Mouse (Mus musculus) ovary, postnatal 36 days (tissue): ENCODE results near the gene Sympk.

ENCODE experiments used
- DNase-seq: peaks from one replicate; pipeline ENCODE4 v3.0.0; 2022; ENCODE audit warnings: low spot score, mixed read lengths

Gene Sympk

GRCm38 (mm10) chr7:19083701-19084100, 59.5 kb downstream of the Sympk start, which contains the start of gene Dmpk:
TSS of gene Dmpk (plus strand) at chr7:19083849.
- DNase-seq = no peak

GRCm38 (mm10) chr7:19084277-19084771, 60.1 kb downstream of the Sympk start:
- DNase-seq = no peak

GRCm38 (mm10) chr7:19084921-19085473, 60.8 kb downstream of the Sympk start:
- DNase-seq = no peak

GRCm38 (mm10) chr7:19085495-19085894, 61.3 kb downstream of the Sympk start:
- DNase-seq = no peak

GRCm38 (mm10) chr7:19086042-19086441, 61.9 kb downstream of the Sympk start:
- DNase-seq = no peak

GRCm38 (mm10) chr7:19086760-19087159, 62.6 kb downstream of the Sympk start:
- no peak for DNase-seq

- DNase-seq = peak; percentile 61
These were observed 64.6 kb downstream of the Sympk start for GRCm38 (mm10) chr7:19088813-19089212.

GRCm38 (mm10) chr7:19091913-19092312, 67.7 kb downstream of the Sympk start:
- no peak for DNase-seq

- peak; percentile 71 for DNase-seq
These were observed 68.4 kb downstream of the Sympk start for GRCm38 (mm10) chr7:19092381-19093173.

- peak; percentile 89 for DNase-seq
These were observed 69.0 kb downstream of the Sympk start for GRCm38 (mm10) chr7:19093174-19093521.

GRCm38 (mm10) chr7:19093537-19094385, 69.6 kb downstream of the Sympk start:
- DNase-seq = peak; percentile 99

GRCm38 (mm10) chr7:19094471-19094825, 70.3 kb downstream of the Sympk start, which contains the start of gene Six5:
TSS of gene Six5 (plus strand) at chr7:19094594.
- peak; percentile 74 for DNase-seq

GRCm38 (mm10) chr7:19094826-19095750, 70.9 kb downstream of the Sympk start:
- peak; percentile 72 for DNase-seq

GRCm38 (mm10) chr7:19095751-19096110, 71.6 kb downstream of the Sympk start:
- DNase-seq = peak; percentile 84

- DNase-seq = no peak
These were observed 72.3 kb downstream of the Sympk start for GRCm38 (mm10) chr7:19096421-19096976.

GRCm38 (mm10) chr7:19097217-19097616, 73.0 kb downstream of the Sympk start:
- no peak for DNase-seq

- no peak for DNase-seq
These were observed 73.7 kb downstream of the Sympk start for GRCm38 (mm10) chr7:19097863-19098262.

GRCm38 (mm10) chr7:19098811-19099210, 74.6 kb downstream of the Sympk start:
- no peak for DNase-seq

- DNase-seq = no peak
These were observed 76.1 kb downstream of the Sympk start for GRCm38 (mm10) chr7:19100290-19100689.

- no peak for DNase-seq
These were observed 79.6 kb downstream of the Sympk start for GRCm38 (mm10) chr7:19103741-19104140.
